30 mouse cellular contexts compared by ENCODE assay signal in genomic region chr8:64740547-64741211, GRCm38 (mm10). TPM values are rescaled to one million over a fixed set of nuclear protein-coding genes. Genes with fewer than 3 reads are reported as not detected.
DNase-seq lines count a peak whose midpoint lies in the region; ATAC-seq and TF ChIP-seq lines count a peak whose summit lies in the region.
"Had no signal": no experiment of that assay in that cellular context is flagged by ENCODE, and none has a peak within 500 bp of the region (broad histone marks: within the 10 kb centered on the region; RNA-seq: fewer than 3 reads in every experiment).

No protein-coding gene starts in this region.

- WGBS in heart, embryonic 13.5 days = 50% methylated on average over 13 of the region's 13 CpGs
- WGBS in heart, adult 2 months = 76% methylated on average over 13 of the region's 13 CpGs
- WGBS in forebrain, embryonic 14.5 days = 92% methylated on average over 13 of the region's 13 CpGs

- H3K36me3 ChIP-seq in heart, embryonic 13.5 days = peaks cover 2% of the 10 kb centered on the region; the same call in 1 of the 2 replicates
- no peaks in the 10 kb centered on the region for H3K36me3 ChIP-seq in heart, adult 2 months (ENCODE audit: control insufficient read depth, insufficient read depth, low read length)
- peaks cover 14% of the 10 kb centered on the region for H3K36me3 ChIP-seq in forebrain, embryonic 14.5 days (ENCODE audit: control insufficient read depth, insufficient read depth, low read length)
- H3K36me3 ChIP-seq: embryonic facial prominence, embryonic 13.5 days; heart, embryonic 15.5 days; limb, embryonic 15.5 days; lung, embryonic 15.5 days; neural tube, embryonic 12.5 days had no signal

- H3K9ac ChIP-seq in heart, embryonic 13.5 days = no peak overlapping the region
- no peak overlapping the region for H3K9ac ChIP-seq in heart, adult 2 months (ENCODE audit: low read depth, low read length)
- no peak overlapping the region for H3K9ac ChIP-seq in forebrain, embryonic 14.5 days (ENCODE audit: low read length)
- H3K9ac ChIP-seq: embryonic facial prominence, embryonic 13.5 days; forebrain, embryonic 15.5 days; heart, embryonic 15.5 days; hindbrain, embryonic 13.5 days; limb, embryonic 15.5 days; lung, embryonic 15.5 days; midbrain, embryonic 12.5 days; neural tube, embryonic 12.5 days had no signal

- DNase-seq in heart, adult 2 months = no peak
- peak; percentile 29 for DNase-seq in c-Kit-positive CD71-positive TER-119-positive erythroid progenitor cells, embryonic 14.5 days (ENCODE audit: low spot score)
- no peak for DNase-seq in forebrain, embryonic 14.5 days (ENCODE audit: low spot score)
- no peak for DNase-seq in layer of hippocampus, postnatal 36 days
- DNase-seq: adrenal gland, adult 8-10 months; B cell, adult 2 months; cerebellum, adult 11 months; cerebellum, adult 9-11 months; gastrocnemius, postnatal 10 days; heart, postnatal 4 days; kidney, adult 8-10 months; kidney, postnatal 10 days; right cerebral cortex, adult 18-20 months; spleen, adult 18-20 months; thymus, adult 18-20 months; thymus, postnatal 25 days had no signal

- peak overlapping the region; percentile 7; the same call in 1 of the 2 replicates for H3K4me2 ChIP-seq in heart, embryonic 13.5 days
- no peak overlapping the region for H3K4me2 ChIP-seq in forebrain, embryonic 14.5 days (ENCODE audit: low read length)
- H3K4me2 ChIP-seq: embryonic facial prominence, embryonic 13.5 days; forebrain, embryonic 15.5 days; heart, embryonic 15.5 days; hindbrain, embryonic 13.5 days; limb, embryonic 15.5 days; lung, embryonic 15.5 days; midbrain, embryonic 12.5 days; neural tube, embryonic 12.5 days had no signal

- no peaks in the 10 kb centered on the region for H3K9me3 ChIP-seq in heart, embryonic 13.5 days
- no peaks in the 10 kb centered on the region for H3K9me3 ChIP-seq in forebrain, embryonic 14.5 days (replicated peaks; ENCODE audit: control insufficient read depth, low read length)
- H3K9me3 ChIP-seq: embryonic facial prominence, embryonic 13.5 days; forebrain, embryonic 15.5 days; heart, embryonic 15.5 days; hindbrain, embryonic 13.5 days; limb, embryonic 10.5 days; limb, embryonic 15.5 days; lung, embryonic 15.5 days; midbrain, embryonic 12.5 days; neural tube, embryonic 12.5 days had no signal

- TF ChIP-seq CTCF in heart, adult 2 months (IDR thresholded peaks at IDR 0.05) = no peak

- intact Hi-C loops in heart, adult 2 months (cut with DNase I) = no loop called here

- no peak for TF ChIP-seq EP300 in heart, adult 2 months (IDR thresholded peaks at IDR 0.05; ENCODE audit: insufficient read depth, low read depth, low read length)

- H3K27me3 ChIP-seq in heart, embryonic 13.5 days (replicated peaks) = no peaks in the 10 kb centered on the region
- H3K27me3 ChIP-seq in heart, adult 2 months (ENCODE audit: control insufficient read depth, insufficient read depth, low read length) = no peaks in the 10 kb centered on the region
- no peaks in the 10 kb centered on the region for H3K27me3 ChIP-seq in forebrain, embryonic 14.5 days (replicated peaks; ENCODE audit: control insufficient read depth, insufficient read depth, low read length)
- H3K27me3 ChIP-seq: embryonic facial prominence, embryonic 13.5 days; forebrain, embryonic 15.5 days; heart, embryonic 15.5 days; hindbrain, embryonic 13.5 days; limb, embryonic 15.5 days; lung, embryonic 15.5 days; midbrain, embryonic 12.5 days; neural tube, embryonic 12.5 days had no signal

- no peaks in the 10 kb centered on the region for H3K79me2 ChIP-seq in heart, adult 2 months (replicated peaks; ENCODE audit: control insufficient read depth, insufficient read depth, low read length)

- ATAC-seq in heart, embryonic 13.5 days (ENCODE audit: extremely low read depth, insufficient number of reproducible peaks, low FRiP score, low TSS enrichment) = no peak
- 0 out of 2 replicates have a peak, but pooled peaks have one; percentile 32 for ATAC-seq in erythroid progenitor cell, adult 5-6 weeks (replicated peaks; ENCODE audit: low FRiP score, poor library complexity, severe bottlenecking)
- ATAC-seq in megakaryocyte progenitor cell, adult 5-6 weeks (replicated peaks; ENCODE audit: poor library complexity) = peak; percentile 57
- no peak for ATAC-seq in forebrain, embryonic 14.5 days
- ATAC-seq: forebrain, embryonic 15.5 days; intestine, embryonic 16.5 days had no signal

- TF ChIP-seq POLR2A in heart, adult 2 months (IDR thresholded peaks at IDR 0.05; ENCODE audit: insufficient read depth, low read depth, low read length) = no peak

- peaks cover 8% of the 10 kb centered on the region; the same call in 1 of the 2 replicates for H3K4me1 ChIP-seq in heart, embryonic 13.5 days
- H3K4me1 ChIP-seq in heart, adult 2 months (ENCODE audit: control insufficient read depth, insufficient read depth, low read length) = no peaks in the 10 kb centered on the region
- H3K4me1 ChIP-seq in forebrain, embryonic 14.5 days (ENCODE audit: control insufficient read depth, insufficient read depth, low read length) = 0 out of 2 replicates have a peak, but pooled peaks cover 5% of the 10 kb centered on the region
- H3K4me1 ChIP-seq: embryonic facial prominence, embryonic 13.5 days; hindbrain, embryonic 13.5 days; limb, embryonic 10.5 days; limb, embryonic 15.5 days; lung, embryonic 15.5 days; midbrain, embryonic 12.5 days; neural tube, embryonic 12.5 days had no signal

- H3K27ac ChIP-seq in heart, embryonic 13.5 days (replicated peaks) = peak overlapping the region; percentile 49
- no peak overlapping the region for H3K27ac ChIP-seq in heart, adult 2 months
- no peak overlapping the region for H3K27ac ChIP-seq in forebrain, embryonic 14.5 days (ENCODE audit: low read depth, low read length)
- H3K27ac ChIP-seq: embryonic facial prominence, embryonic 13.5 days; forebrain, embryonic 15.5 days; heart, embryonic 15.5 days; hindbrain, embryonic 13.5 days; limb, embryonic 10.5 days; limb, embryonic 15.5 days; lung, embryonic 15.5 days; midbrain, embryonic 12.5 days; neural tube, embryonic 12.5 days had no signal

- no peak overlapping the region for H3K4me3 ChIP-seq in heart, embryonic 13.5 days
- H3K4me3 ChIP-seq in heart, adult 2 months = no peak overlapping the region
- no peak overlapping the region for H3K4me3 ChIP-seq in forebrain, embryonic 14.5 days (ENCODE audit: low read depth, low read length)
- H3K4me3 ChIP-seq: embryonic facial prominence, embryonic 13.5 days; forebrain, embryonic 15.5 days; heart, embryonic 15.5 days; hindbrain, embryonic 13.5 days; limb, embryonic 10.5 days; limb, embryonic 15.5 days; lung, embryonic 15.5 days; midbrain, embryonic 12.5 days; myocyte; neural tube, embryonic 12.5 days had no signal

RNA-seq across cellular contexts. Expression of gene Msmo1, which starts 7.1 kb away (rescaled TPM):
- polyA plus RNA-seq in heart, embryonic 13.5 days (2015; fragmentation: Nextera tagmentation; extraction: Ambion mirVana) = 50.3 and 54.8 TPM in 2 replicates
- total RNA-seq in heart, adult 2 months (2021) = 1 to 10 TPM; 6.6 to 9.6 TPM
- polyA plus RNA-seq in heart, adult 2 months (2012; rRNA removed) = 4.1 and 9.1 TPM in 2 replicates
- total RNA-seq in erythroid progenitor cell, adult 5-6 weeks (2015; ENCODE audit: low replicate concordance) = 19.3 and 24.1 TPM in 2 replicates
- 7.9 and 9.0 TPM in 2 replicates for total RNA-seq in erythroid progenitor cell, adult 5-6 weeks (2017; ENCODE audit: low replicate concordance)
- 22.8 and 23.8 TPM in 2 replicates for total RNA-seq in megakaryocyte progenitor cell, adult 5-6 weeks (2015)
- total RNA-seq in megakaryocyte progenitor cell, adult 5-6 weeks (2017) = 46.0 and 51.2 TPM in 2 replicates
- polyA plus RNA-seq in forebrain, embryonic 14.5 days (2014; fragmentation: Nextera tagmentation; extraction: Ambion mirVana) = 172 and 188 TPM in 2 replicates
- total RNA-seq in layer of hippocampus, postnatal 36 days (2021) = 10 to 100 TPM; 79.8 to 89.9 TPM

RNA-seq across cellular contexts. Expression of gene Cpe, which starts 47.8 kb away (rescaled TPM):
- 193 and 209 TPM in 2 replicates for polyA plus RNA-seq in heart, embryonic 13.5 days (2015; fragmentation: Nextera tagmentation; extraction: Ambion mirVana)
- total RNA-seq in heart, adult 2 months (2021) = 100 to 1,000 TPM; 241 to 256 TPM
- polyA plus RNA-seq in heart, adult 2 months (2012; rRNA removed) = 112 and 149 TPM in 2 replicates
- not detected in 2 replicates for total RNA-seq in erythroid progenitor cell, adult 5-6 weeks (2015; ENCODE audit: low replicate concordance)
- total RNA-seq in erythroid progenitor cell, adult 5-6 weeks (2017; ENCODE audit: low replicate concordance) = not detected in 2 replicates
- not detected in 2 replicates for total RNA-seq in megakaryocyte progenitor cell, adult 5-6 weeks (2015)
- not detected in 2 replicates for total RNA-seq in megakaryocyte progenitor cell, adult 5-6 weeks (2017)
- polyA plus RNA-seq in forebrain, embryonic 14.5 days (2014; fragmentation: Nextera tagmentation; extraction: Ambion mirVana) = 438 and 505 TPM in 2 replicates
- 1,000 to 10,000 TPM; 2,857 to 3,040 TPM for total RNA-seq in layer of hippocampus, postnatal 36 days (2021)

Comparison
In these comparisons a context has a peak if more than half of its experiments do, and no peak if none do; other contexts are left out.
1. ATAC-seq: peak in erythroid progenitor cell, adult 5-6 weeks (single experiment) and megakaryocyte progenitor cell, adult 5-6 weeks (single experiment); none in heart, embryonic 13.5 days (single experiment) and forebrain, embryonic 14.5 days (single experiment).
2. RNA of gene Cpe, which starts 47.8 kb away (total RNA-seq): 2,857 to 3,040 TPM in layer of hippocampus, postnatal 36 days and 241 to 256 TPM in heart, adult 2 months; not detected in erythroid progenitor cell, adult 5-6 weeks and not detected in megakaryocyte progenitor cell, adult 5-6 weeks; every median in the first group is over 100 times any median in the second.